Mouse (Mus musculus) MEL (cell line): ENCODE data around the gene Slc4a10. TPM values are rescaled to one million over a fixed set of nuclear protein-coding genes. Genes with fewer than 3 reads are reported as not detected.

Experiments used
- DNase-seq: peaks from one replicate; pipeline ENCODE4 v3.0.0; 2011; ENCODE audit warnings: low read depth, low spot score
- H3K27ac ChIP-seq: 2 replicates; pipeline ENCODE4 v1.5.1; 2012; ENCODE audit warnings: low read depth, mild to moderate bottlenecking, control low read depth, low read length, moderate library complexity; ENCODE audit not compliant: control insufficient read depth
- H3K27me3 ChIP-seq, 2 experiments: fragments of 150-350 bp in 1 of 2; sonication (generic) in 1 of 2; 2 replicates each; pipeline ENCODE4 v1.6.1; 2012; ENCODE audit warnings: low read length in 2 of 2, mild to moderate bottlenecking in 2 of 2, improper control_type of control experiment in 1 of 2, moderate library complexity in 1 of 2; ENCODE audit not compliant: insufficient read depth in 2 of 2, control insufficient read depth in 1 of 2
- H3K36me3 ChIP-seq, 2 experiments: 2 replicates each; pipeline ENCODE4 v1.6.1; 2012 to 2014; ENCODE audit warnings: low read length in 2 of 2, improper control_type of control experiment in 1 of 2, inconsistent platforms in 1 of 2, mild to moderate bottlenecking in 1 of 2; ENCODE audit not compliant: insufficient read depth in 2 of 2, control insufficient read depth in 1 of 2
- H3K4me1 ChIP-seq, 2 experiments: fragments of 150-350 bp in 1 of 2; sonication (generic) in 1 of 2; 2 replicates each; pipeline ENCODE4 v1.6.1; 2012; ENCODE audit warnings: low read length in 2 of 2, improper control_type of control experiment in 1 of 2, mild to moderate bottlenecking in 1 of 2; ENCODE audit not compliant: insufficient read depth in 2 of 2, control insufficient read depth in 1 of 2
- H3K4me3 ChIP-seq, 2 experiments: fragments of 150-350 bp in 1 of 2; sonication (generic) in 1 of 2; 2 replicates each; pipeline ENCODE4 v1.5.1; 2012; ENCODE audit warnings: low read depth in 2 of 2, low read length in 2 of 2, mild to moderate bottlenecking in 2 of 2, moderate library complexity in 2 of 2, control low read depth in 1 of 2, improper control_type of control experiment in 1 of 2; ENCODE audit not compliant: control insufficient read depth in 1 of 2, insufficient read depth in 1 of 2
- H3K79me2 ChIP-seq: 2 replicates; pipeline ENCODE4 v1.6.1; 2012; ENCODE audit warnings: mild to moderate bottlenecking, low read length, moderate library complexity; ENCODE audit not compliant: control insufficient read depth, poor library complexity, insufficient read depth
- H3K9ac ChIP-seq: 2 replicates; pipeline ENCODE4 v1.6.1; 2012; ENCODE audit warnings: low read depth, mild to moderate bottlenecking, control low read depth, low read length, moderate library complexity; ENCODE audit not compliant: control insufficient read depth, poor library complexity, severe bottlenecking
- H3K9me3 ChIP-seq: fragments of 150-350 bp; sonication (generic); replicated peaks from 2 replicates; pipeline ENCODE4 v1.6.1; 2012; ENCODE audit warnings: mild to moderate bottlenecking, low read length, improper control_type of control experiment, moderate library complexity; ENCODE audit not compliant: insufficient read depth
- BHLHE40 ChIP-seq: IDR thresholded peaks from 2 replicates; pipeline ENCODE4 v1.6.1; 2012; ENCODE audit warnings: low read depth, mild to moderate bottlenecking, inconsistent platforms, low read length, improper control_type of control experiment, borderline replicate concordance
- CHD1 ChIP-seq: IDR thresholded peaks from 2 replicates; pipeline ENCODE4 v1.6.1; 2012; ENCODE audit warnings: low read depth, mild to moderate bottlenecking, inconsistent platforms, low read length, improper control_type of control experiment
- CHD2 ChIP-seq: IDR thresholded peaks from 2 replicates; pipeline ENCODE4 v1.6.1; 2011; ENCODE audit warnings: low read length, improper control_type of control experiment
- CTCF ChIP-seq, 3 experiments: IDR thresholded peaks in 2 of 3; conservative IDR thresholded peaks in 1 of 3; 2 replicates each; pipeline ENCODE4 v1.5.1; 2011 to 2012; ENCODE audit warnings: low read length in 3 of 3, low read depth in 2 of 3, mild to moderate bottlenecking in 2 of 3, improper control_type of control experiment in 1 of 3, inconsistent platforms in 1 of 3, mixed read lengths in 1 of 3, moderate library complexity in 1 of 3; ENCODE audit not compliant: control insufficient read depth in 1 of 3, insufficient read depth in 1 of 3, poor library complexity in 1 of 3, severe bottlenecking in 1 of 3
- E2F4 ChIP-seq: IDR thresholded peaks from 2 replicates; pipeline ENCODE4 v1.6.1; 2011; ENCODE audit warnings: low read depth, low read length, improper control_type of control experiment, borderline replicate concordance
- EP300 ChIP-seq, 2 experiments: IDR thresholded peaks; 2 replicates each; pipeline ENCODE4 v1.6.1; 2011; ENCODE audit warnings: improper control_type of control experiment in 2 of 2, low read length in 2 of 2, low read depth in 1 of 2, mild to moderate bottlenecking in 1 of 2
- ETS1 ChIP-seq: IDR thresholded peaks from 2 replicates; pipeline ENCODE4 v1.6.1; 2012; ENCODE audit warnings: low read depth, mild to moderate bottlenecking, inconsistent platforms, low read length, improper control_type of control experiment, moderate library complexity
- GABPA ChIP-seq: IDR thresholded peaks from 2 replicates; pipeline ENCODE4 v1.6.1; 2012; ENCODE audit warnings: low read depth, mild to moderate bottlenecking, inconsistent platforms, low read length, improper control_type of control experiment, moderate library complexity
- GATA1 ChIP-seq: IDR thresholded peaks from 2 replicates; pipeline ENCODE4 v1.6.1; 2011; ENCODE audit warnings: low read depth, low read length, improper control_type of control experiment
- HCFC1 ChIP-seq: IDR thresholded peaks from 2 replicates; pipeline ENCODE4 v1.6.1; 2012; ENCODE audit warnings: low read depth, mild to moderate bottlenecking, inconsistent platforms, low read length, improper control_type of control experiment, moderate library complexity
- JUND ChIP-seq: IDR thresholded peaks from 2 replicates; pipeline ENCODE4 v1.6.1; 2011; ENCODE audit warnings: low read depth, mild to moderate bottlenecking, improper control_type of control experiment, low read length
- KAT2A ChIP-seq: conservative IDR thresholded peaks from 2 replicates; pipeline ENCODE4 v1.6.1; 2012; ENCODE audit warnings: low read depth, low read length, improper control_type of control experiment, inconsistent platforms
- MXI1 ChIP-seq: IDR thresholded peaks from 2 replicates; pipeline ENCODE4 v1.6.1; 2011; ENCODE audit warnings: mild to moderate bottlenecking, low read depth, low read length, improper control_type of control experiment
- MYB ChIP-seq: IDR thresholded peaks from 2 replicates; pipeline ENCODE4 v1.6.1; 2011; ENCODE audit warnings: mild to moderate bottlenecking, low read depth, low read length, improper control_type of control experiment
- NELFE ChIP-seq: IDR thresholded peaks from 2 replicates; pipeline ENCODE4 v1.6.1; 2011; ENCODE audit warnings: low read depth, low read length, improper control_type of control experiment
- NRF1 ChIP-seq: IDR thresholded peaks from 2 replicates; pipeline ENCODE4 v1.6.1; 2014; ENCODE audit warnings: low read depth, mild to moderate bottlenecking, inconsistent platforms, low read length, improper control_type of control experiment, moderate library complexity; ENCODE audit not compliant: poor library complexity, insufficient read depth, severe bottlenecking
- POLR2A ChIP-seq, 2 experiments: IDR thresholded peaks; 2 replicates each; pipeline ENCODE4 v1.6.1; 2011 to 2012; ENCODE audit warnings: low read length in 2 of 2, mild to moderate bottlenecking in 2 of 2, control low read depth in 1 of 2, improper control_type of control experiment in 1 of 2, low read depth in 1 of 2, moderate library complexity in 1 of 2; ENCODE audit not compliant: control insufficient read depth in 1 of 2, insufficient read depth in 1 of 2, poor library complexity in 1 of 2
- POLR2AphosphoS2 ChIP-seq: IDR thresholded peaks from 2 replicates; pipeline ENCODE4 v1.6.1; 2011; ENCODE audit warnings: low read length, improper control_type of control experiment
- RCOR1 ChIP-seq: IDR thresholded peaks from 2 replicates; pipeline ENCODE4 v1.6.1; 2012; ENCODE audit warnings: low read depth, mild to moderate bottlenecking, inconsistent platforms, low read length, improper control_type of control experiment
- SMC3 ChIP-seq: IDR thresholded peaks from 2 replicates; pipeline ENCODE4 v1.6.1; 2011; ENCODE audit warnings: low read depth, low read length, improper control_type of control experiment
- TAL1 ChIP-seq: IDR thresholded peaks from 2 replicates; pipeline ENCODE4 v1.6.1; 2012; ENCODE audit warnings: mild to moderate bottlenecking, inconsistent platforms, low read length, moderate library complexity, mixed read lengths
- USF1 ChIP-seq: IDR thresholded peaks from 2 replicates; pipeline ENCODE4 v1.6.1; 2014; ENCODE audit warnings: low read depth, mild to moderate bottlenecking, inconsistent platforms, low read length, improper control_type of control experiment, moderate library complexity
- USF2 ChIP-seq, 2 experiments: IDR thresholded peaks; 2 replicates each; pipeline ENCODE4 v1.6.1; 2011 to 2012; ENCODE audit warnings: improper control_type of control experiment in 2 of 2, low read length in 2 of 2, borderline replicate concordance in 1 of 2, inconsistent platforms in 1 of 2, low read depth in 1 of 2, mild to moderate bottlenecking in 1 of 2; ENCODE audit not compliant: insufficient read depth in 1 of 2
- ZC3H11A ChIP-seq: IDR thresholded peaks from 2 replicates; pipeline ENCODE4 v1.6.1; 2012; ENCODE audit warnings: low read depth, mild to moderate bottlenecking, inconsistent platforms, low read length, improper control_type of control experiment
- ZKSCAN1 ChIP-seq: IDR thresholded peaks from 2 replicates; pipeline ENCODE4 v1.6.1; 2012; ENCODE audit warnings: low read depth, mild to moderate bottlenecking, inconsistent platforms, low read length, improper control_type of control experiment, moderate library complexity
- ZMIZ1 ChIP-seq: IDR thresholded peaks from 2 replicates; pipeline ENCODE4 v1.6.1; 2012; ENCODE audit warnings: low read depth, mild to moderate bottlenecking, inconsistent platforms, low read length, improper control_type of control experiment, moderate library complexity
- ZNF384 ChIP-seq: IDR thresholded peaks from 2 replicates; pipeline ENCODE4 v1.6.1; 2012; ENCODE audit warnings: low read depth, mild to moderate bottlenecking, inconsistent platforms, low read length, improper control_type of control experiment
- polyA plus RNA-seq, 2 experiments: library from polyadenylated mRNA; stranded (reverse) in 1 of 2; unstranded in 1 of 2; fragments of >175 nt in 1 of 2; fragments of >200 nt in 1 of 2; gene quantifications; 2 replicates each; pipeline versions ENCODE4 v1.2.1 to v1.2.4; 2012; ENCODE audit warnings: low replicate concordance in 2 of 2, low read depth in 1 of 2; ENCODE audit not compliant: insufficient read length in 2 of 2, insufficient read depth in 1 of 2, missing spikeins in 1 of 2
- total RNA-seq: library from RNA; depleted of rRNA; stranded (reverse); fragments of 300-350 nt; gene quantifications from 2 replicates; pipeline ENCODE4 v1.2.3, GENCODE M21; 2012

Slc4a10 gene
- total and polyA plus RNA-seq, 3 experiments, result 0.08 TPM; not detected in 2

DNA sequence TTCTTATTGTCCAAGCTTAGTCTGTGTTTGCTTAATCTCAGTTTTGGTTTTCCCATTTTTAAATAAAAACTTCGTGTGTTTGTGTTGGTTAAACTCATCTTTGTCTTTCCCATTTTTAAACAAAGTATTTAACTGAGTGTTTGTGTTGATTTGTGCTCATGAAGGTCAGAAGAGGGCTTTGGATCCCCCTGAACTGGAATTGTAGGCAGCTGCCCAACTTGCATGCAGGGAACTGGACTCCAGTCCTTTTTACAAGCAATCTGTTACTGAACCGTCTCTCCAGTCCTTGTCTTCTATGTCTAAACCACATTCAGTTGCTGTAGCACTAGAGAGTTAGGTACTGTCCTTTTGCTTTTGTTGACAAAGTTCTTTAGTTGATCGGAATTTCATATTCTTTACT lies 41.3 kb downstream of the Slc4a10 start:
- no peak overlapping the region for H3K4me3 ChIP-seq
- no peak overlapping the region for H3K9ac ChIP-seq
- no peaks in the 10 kb centered on the region for H3K27me3 ChIP-seq
- no peaks in the 10 kb centered on the region for H3K4me1 ChIP-seq
- H3K27ac ChIP-seq, result no peak overlapping the region
- H3K9me3 ChIP-seq, result no peaks in the 10 kb centered on the region
- H3K79me2 ChIP-seq, result no peaks in the 10 kb centered on the region
- no peaks in the 10 kb centered on the region for H3K36me3 ChIP-seq
- TF ChIP-seq EP300 (IDR thresholded peaks at IDR 0.05; ENCODE audit: low read depth in 1 of 2, low read length in 2 of 2) (no peak), MYB (no peak), ZMIZ1 (no peak), NRF1 (no peak), CHD1 (no peak), NELFE (no peak), ZNF384 (no peak), TAL1 (no peak), SMC3 (no peak), KAT2A (no peak), RCOR1 (no peak), BHLHE40 (no peak), HCFC1 (no peak), E2F4 (no peak)
- DNase-seq, result no peak

DNA sequence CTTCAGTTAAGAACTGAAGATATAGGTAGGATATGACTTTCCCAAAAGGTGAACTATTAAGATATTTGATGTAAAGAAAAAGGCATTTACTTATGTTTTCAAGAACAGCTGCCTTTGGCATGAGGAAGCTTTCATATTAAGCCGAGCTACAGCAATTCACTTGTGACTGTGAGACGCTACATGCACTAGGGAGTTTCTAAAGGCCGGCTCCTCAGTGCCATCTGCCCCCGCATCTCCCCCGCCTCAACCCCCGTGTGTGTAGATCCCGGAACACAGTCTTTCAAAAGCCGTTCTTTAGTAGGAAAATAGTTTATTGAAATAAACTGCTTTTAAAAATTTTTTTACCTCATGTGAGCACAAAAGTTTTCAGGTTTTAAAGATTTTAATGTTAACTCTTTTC lies 42.5 kb downstream of the Slc4a10 start:
- Histone ChIP-seq H3K27ac (no peak overlapping the region), H3K4me3 (no peak overlapping the region), H3K36me3 (no peaks in the 10 kb centered on the region), H3K9me3 (no peaks in the 10 kb centered on the region), H3K9ac (no peak overlapping the region), H3K4me1 (no peaks in the 10 kb centered on the region), H3K27me3 (no peaks in the 10 kb centered on the region; a peak in 1 of 4 replicates), H3K79me2 (no peaks in the 10 kb centered on the region)
- DNase-seq, result no peak
- TF ChIP-seq CHD2 (no peak), ZMIZ1 (no peak), ETS1 (no peak), CTCF (IDR thresholded peaks at IDR 0.05 in 2 of 3, conservative IDR thresholded peaks at IDR 0.05 in 1 of 3; ENCODE audit: control insufficient read depth in 1 of 3, insufficient read depth in 1 of 3, low read depth in 2 of 3, low read length in 3 of 3, poor library complexity in 1 of 3, severe bottlenecking in 1 of 3) (no peak), USF1 (no peak), EP300 (IDR thresholded peaks at IDR 0.05; ENCODE audit: low read depth in 1 of 2, low read length in 2 of 2) (no peak), ZKSCAN1 (no peak), MYB (no peak), POLR2A (IDR thresholded peaks at IDR 0.05; ENCODE audit: control insufficient read depth in 1 of 2, insufficient read depth in 1 of 2, low read depth in 1 of 2, low read length in 2 of 2, poor library complexity in 1 of 2) (no peak), USF2 (IDR thresholded peaks at IDR 0.05; ENCODE audit: borderline replicate concordance in 1 of 2, insufficient read depth in 1 of 2, low read depth in 1 of 2, low read length in 2 of 2) (no peak), SMC3 (no peak), ZC3H11A (no peak), MXI1 (no peak), GATA1 (no peak), BHLHE40 (no peak), TAL1 (no peak), POLR2AphosphoS2 (no peak), GABPA (no peak), JUND (no peak)
